Mouse (Mus musculus): ENCODE measurements around the gene Pign. TPM values are rescaled to one million over a fixed set of nuclear protein-coding genes. Genes with fewer than 3 reads are reported as not detected.

Pign gene
- polyA plus RNA-seq, 1 experiment, result 33.6 TPM

DNA sequence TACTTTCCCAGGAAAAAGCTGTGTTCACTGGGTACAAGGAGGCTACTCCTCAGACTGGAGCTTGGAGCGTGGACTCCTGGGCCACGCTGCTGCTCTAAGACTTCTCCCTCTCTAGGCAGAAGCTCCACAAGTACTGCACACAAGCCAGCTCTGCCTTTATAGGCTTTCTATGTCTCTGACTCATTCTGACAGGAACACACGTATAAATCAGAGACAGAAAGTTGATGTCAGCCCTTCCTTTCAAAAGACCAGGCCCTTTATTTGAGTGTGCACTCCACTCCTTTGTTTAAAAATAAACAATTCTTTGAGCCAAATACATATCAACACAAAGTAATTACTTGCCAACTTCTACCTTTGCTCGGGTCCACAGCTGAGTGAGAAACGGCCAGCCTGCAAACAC, 74.8 kb downstream of the Pign start:
- Histone ChIP-seq H3K9me3 (replicated peaks; ENCODE audit: control insufficient read depth, insufficient read depth, low read length, poor library complexity, severe bottlenecking) (no peaks in the 10 kb centered on the region), H3K27me3 (ENCODE audit: control insufficient read depth, insufficient read depth, low read length, poor library complexity, severe bottlenecking) (no peaks in the 10 kb centered on the region), H3K4me3 (ENCODE audit: low read depth, low read length) (no peak overlapping the region), H3K36me3 (ENCODE audit: control insufficient read depth, insufficient read depth, low read length, poor library complexity, severe bottlenecking) (no peaks in the 10 kb centered on the region), H3K9ac (ENCODE audit: low read depth, poor library complexity, severe bottlenecking) (no peak overlapping the region), H3K27ac (ENCODE audit: insufficient read depth, low read length) (no peak overlapping the region), H3K4me1 (ENCODE audit: control insufficient read depth, insufficient read depth, low read length) (no peaks in the 10 kb centered on the region)
- no peak for TF ChIP-seq POLR2A (IDR thresholded peaks at IDR 0.05; ENCODE audit: insufficient read depth, low read length)
- no peak for TF ChIP-seq EP300 (IDR thresholded peaks at IDR 0.05; ENCODE audit: insufficient read depth, low read depth, low read length)
- TF ChIP-seq CTCF (IDR thresholded peaks at IDR 0.05; ENCODE audit: low read depth, low read length), result no peak

DNA sequence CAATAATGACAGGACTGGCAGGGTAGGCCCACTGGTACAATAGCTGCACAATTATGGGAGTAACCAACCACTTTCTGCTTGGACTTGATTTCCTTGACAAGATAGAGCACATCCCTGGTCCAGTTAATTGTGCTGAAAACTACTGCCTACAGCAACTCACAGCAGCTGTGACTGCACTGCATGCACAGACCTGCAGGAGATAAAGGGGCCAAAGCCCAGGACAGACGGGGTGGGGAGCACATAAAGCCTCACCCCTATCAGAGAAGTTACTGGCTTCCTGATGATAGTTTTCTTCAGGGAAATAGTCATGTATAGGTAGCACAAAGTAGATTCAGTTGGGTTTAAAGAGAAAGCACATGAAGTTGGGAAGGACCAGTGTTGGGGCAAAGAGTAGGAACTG, 80.7 kb downstream of the Pign start:
- Histone ChIP-seq H3K27ac (ENCODE audit: insufficient read depth, low read length) (no peak overlapping the region), H3K9me3 (replicated peaks; ENCODE audit: control insufficient read depth, insufficient read depth, low read length, poor library complexity, severe bottlenecking) (no peaks in the 10 kb centered on the region), H3K4me1 (ENCODE audit: control insufficient read depth, insufficient read depth, low read length) (no peaks in the 10 kb centered on the region), H3K27me3 (ENCODE audit: control insufficient read depth, insufficient read depth, low read length, poor library complexity, severe bottlenecking) (no peaks in the 10 kb centered on the region), H3K9ac (ENCODE audit: low read depth, poor library complexity, severe bottlenecking) (no peak overlapping the region), H3K4me3 (ENCODE audit: low read depth, low read length) (no peak overlapping the region), H3K36me3 (ENCODE audit: control insufficient read depth, insufficient read depth, low read length, poor library complexity, severe bottlenecking) (no peaks in the 10 kb centered on the region)
- TF ChIP-seq EP300 (IDR thresholded peaks at IDR 0.05; ENCODE audit: insufficient read depth, low read depth, low read length) (no peak), CTCF (IDR thresholded peaks at IDR 0.05; ENCODE audit: low read depth, low read length) (no peak), POLR2A (IDR thresholded peaks at IDR 0.05; ENCODE audit: insufficient read depth, low read length) (no peak)

DNA sequence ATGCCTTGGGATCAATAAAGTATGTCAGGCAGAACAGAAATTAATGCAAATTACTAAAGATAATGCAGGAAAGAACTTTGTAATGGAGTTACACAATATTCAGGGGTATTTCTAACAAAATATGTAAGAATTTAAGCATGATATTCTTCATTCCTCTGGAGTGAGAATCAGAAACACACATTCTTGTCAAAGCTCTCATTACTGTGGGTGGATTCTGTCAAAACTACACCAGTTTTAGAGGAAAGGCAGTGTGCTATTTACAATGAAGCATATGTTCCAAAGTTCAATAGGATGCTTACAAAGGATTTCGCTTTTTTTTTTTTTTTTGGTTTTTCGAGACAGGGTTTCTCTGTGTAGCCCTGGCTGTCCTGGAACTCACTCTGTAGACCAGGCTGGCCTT, 82.6 kb downstream of the Pign start:
- no peak overlapping the region for H3K27ac ChIP-seq (ENCODE audit: insufficient read depth, low read length)
- H3K36me3 ChIP-seq (ENCODE audit: control insufficient read depth, insufficient read depth, low read length, poor library complexity, severe bottlenecking), result no peaks in the 10 kb centered on the region
- H3K9ac ChIP-seq (ENCODE audit: low read depth, poor library complexity, severe bottlenecking), result no peak overlapping the region
- no peaks in the 10 kb centered on the region for H3K27me3 ChIP-seq (ENCODE audit: control insufficient read depth, insufficient read depth, low read length, poor library complexity, severe bottlenecking)
- TF ChIP-seq POLR2A (IDR thresholded peaks at IDR 0.05; ENCODE audit: insufficient read depth, low read length), result no peak
- TF ChIP-seq CTCF (IDR thresholded peaks at IDR 0.05; ENCODE audit: low read depth, low read length), result no peak
- no peak for TF ChIP-seq EP300 (IDR thresholded peaks at IDR 0.05; ENCODE audit: insufficient read depth, low read depth, low read length)
- H3K4me3 ChIP-seq (ENCODE audit: low read depth, low read length), result no peak overlapping the region
- no peaks in the 10 kb centered on the region for H3K4me1 ChIP-seq (ENCODE audit: control insufficient read depth, insufficient read depth, low read length)
- no peaks in the 10 kb centered on the region for H3K9me3 ChIP-seq (replicated peaks; ENCODE audit: control insufficient read depth, insufficient read depth, low read length, poor library complexity, severe bottlenecking)

DNA sequence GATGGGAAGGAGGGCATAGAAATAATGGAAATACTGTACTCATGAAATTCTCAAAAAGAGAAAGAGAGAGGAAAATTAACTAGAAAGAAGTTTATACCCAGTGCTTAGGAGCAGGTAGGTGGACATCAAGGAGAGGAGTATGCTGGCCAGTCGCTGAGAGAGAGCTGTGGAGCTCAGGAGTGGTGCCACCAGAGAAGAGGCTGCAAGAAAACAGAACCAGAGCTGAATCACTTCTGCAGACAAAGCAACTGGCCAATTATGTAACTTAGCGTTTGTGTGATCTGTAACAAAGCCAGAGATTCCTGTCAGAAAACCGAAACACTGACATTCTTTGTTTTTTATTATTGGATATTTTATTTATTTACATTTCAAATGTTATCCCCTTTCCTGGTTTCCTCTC, 97.4 kb downstream of the Pign start:
- H3K4me3 ChIP-seq (ENCODE audit: low read depth, low read length), result no peak overlapping the region
- no peak for TF ChIP-seq POLR2A (IDR thresholded peaks at IDR 0.05; ENCODE audit: insufficient read depth, low read length)
- TF ChIP-seq EP300 (IDR thresholded peaks at IDR 0.05; ENCODE audit: insufficient read depth, low read depth, low read length), result no peak
- no peak for TF ChIP-seq CTCF (IDR thresholded peaks at IDR 0.05; ENCODE audit: low read depth, low read length)
- no peaks in the 10 kb centered on the region for H3K36me3 ChIP-seq (ENCODE audit: control insufficient read depth, insufficient read depth, low read length, poor library complexity, severe bottlenecking)
- H3K4me1 ChIP-seq (ENCODE audit: control insufficient read depth, insufficient read depth, low read length), result no peaks in the 10 kb centered on the region
- no peaks in the 10 kb centered on the region for H3K9me3 ChIP-seq (replicated peaks; ENCODE audit: control insufficient read depth, insufficient read depth, low read length, poor library complexity, severe bottlenecking)
- no peak overlapping the region for H3K9ac ChIP-seq (ENCODE audit: low read depth, poor library complexity, severe bottlenecking)
- no peaks in the 10 kb centered on the region for H3K27me3 ChIP-seq (ENCODE audit: control insufficient read depth, insufficient read depth, low read length, poor library complexity, severe bottlenecking)
- H3K27ac ChIP-seq (ENCODE audit: insufficient read depth, low read length), result no peak overlapping the region

DNA sequence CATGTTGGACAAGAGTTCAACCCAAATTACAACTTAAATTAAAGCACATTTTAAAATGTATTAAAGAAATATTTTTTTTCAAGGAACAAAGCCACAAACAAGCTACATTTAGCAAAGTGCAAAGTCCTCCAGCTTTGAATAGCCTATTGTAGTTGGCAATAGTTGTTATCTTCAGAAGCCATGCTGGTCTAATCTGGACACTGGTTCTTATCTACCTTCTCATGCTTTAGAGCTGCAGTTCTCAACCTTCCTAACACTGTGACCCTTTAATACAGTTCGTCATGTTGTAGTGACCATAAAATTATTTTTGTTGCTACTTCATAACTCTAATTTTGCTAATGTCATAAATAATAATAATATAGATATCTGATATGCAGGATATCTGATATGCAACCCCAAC, 99.2 kb downstream of the Pign start:
- H3K27me3 ChIP-seq (ENCODE audit: control insufficient read depth, insufficient read depth, low read length, poor library complexity, severe bottlenecking), result no peaks in the 10 kb centered on the region
- TF ChIP-seq CTCF (IDR thresholded peaks at IDR 0.05; ENCODE audit: low read depth, low read length), result no peak
- no peak for TF ChIP-seq POLR2A (IDR thresholded peaks at IDR 0.05; ENCODE audit: insufficient read depth, low read length)

DNA sequence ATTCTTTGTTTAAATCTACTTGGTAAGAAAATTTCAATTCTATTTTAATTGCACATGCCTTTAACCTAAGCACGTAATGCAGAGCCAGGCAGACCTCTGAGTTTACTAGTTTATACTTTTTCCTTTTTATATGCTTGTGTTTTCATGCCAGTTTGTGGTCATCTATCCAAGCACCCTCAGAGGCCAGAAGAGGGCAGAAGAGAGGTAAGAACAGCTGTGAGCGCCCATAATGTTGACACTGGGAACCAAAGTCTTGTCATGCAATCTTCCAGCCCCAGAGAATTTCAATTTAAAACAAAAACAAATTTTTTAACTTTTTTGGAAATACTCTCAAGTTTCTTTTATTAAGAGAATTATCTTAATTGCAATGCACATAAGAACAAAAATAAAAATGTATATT, 99.7 kb downstream of the Pign start:
- H3K4me1 ChIP-seq (ENCODE audit: control insufficient read depth, insufficient read depth, low read length), result no peaks in the 10 kb centered on the region
- H3K9me3 ChIP-seq (replicated peaks; ENCODE audit: control insufficient read depth, insufficient read depth, low read length, poor library complexity, severe bottlenecking), result no peaks in the 10 kb centered on the region
- H3K27me3 ChIP-seq (ENCODE audit: control insufficient read depth, insufficient read depth, low read length, poor library complexity, severe bottlenecking), result no peaks in the 10 kb centered on the region
- no peaks in the 10 kb centered on the region for H3K36me3 ChIP-seq (ENCODE audit: control insufficient read depth, insufficient read depth, low read length, poor library complexity, severe bottlenecking)
- H3K9ac ChIP-seq (ENCODE audit: low read depth, poor library complexity, severe bottlenecking), result no peak overlapping the region
- no peak overlapping the region for H3K27ac ChIP-seq (ENCODE audit: insufficient read depth, low read length)
- H3K4me3 ChIP-seq (ENCODE audit: low read depth, low read length), result no peak overlapping the region
- TF ChIP-seq CTCF (IDR thresholded peaks at IDR 0.05; ENCODE audit: low read depth, low read length) (no peak), EP300 (IDR thresholded peaks at IDR 0.05; ENCODE audit: insufficient read depth, low read depth, low read length) (no peak), POLR2A (IDR thresholded peaks at IDR 0.05; ENCODE audit: insufficient read depth, low read length) (no peak)

More for the DNA sequence above, 99.2 kb downstream of the Pign start:
- Histone ChIP-seq H3K27ac (ENCODE audit: insufficient read depth, low read length) (no peak overlapping the region), H3K9me3 (replicated peaks; ENCODE audit: control insufficient read depth, insufficient read depth, low read length, poor library complexity, severe bottlenecking) (no peaks in the 10 kb centered on the region), H3K4me3 (ENCODE audit: low read depth, low read length) (no peak overlapping the region), H3K4me1 (ENCODE audit: control insufficient read depth, insufficient read depth, low read length) (no peaks in the 10 kb centered on the region), H3K36me3 (ENCODE audit: control insufficient read depth, insufficient read depth, low read length, poor library complexity, severe bottlenecking) (no peaks in the 10 kb centered on the region), H3K9ac (ENCODE audit: low read depth, poor library complexity, severe bottlenecking) (no peak overlapping the region)
